Mouse (Mus musculus) forebrain, embryonic 15.5 days (tissue): ENCODE data around the gene Hormad1. TPM values are rescaled to one million over a fixed set of nuclear protein-coding genes. Genes with fewer than 3 reads are reported as not detected.

Source experiments
- ATAC-seq: fragments of 200-750 bp; cut with Nextera tagmentation; replicated peaks from 2 replicates; pipeline ENCODE4 v1.8.0; 2017; ENCODE audit warnings: mild to moderate bottlenecking, moderate TSS enrichment, moderate library complexity
- H3K27ac ChIP-seq: fragments of 300-500 bp; sonication (generic); replicated peaks from 2 replicates; pipeline ENCODE4 v1.5.1; 2015; ENCODE audit warnings: mild to moderate bottlenecking, inconsistent platforms
- H3K27me3 ChIP-seq: fragments of 300-500 bp; sonication (generic); 2 replicates; pipeline ENCODE4 v1.6.1; 2015; ENCODE audit warnings: inconsistent platforms
- H3K36me3 ChIP-seq: fragments of 300-500 bp; sonication (generic); 2 replicates; pipeline ENCODE4 v1.6.1; 2015; ENCODE audit warnings: mild to moderate bottlenecking, inconsistent platforms
- H3K4me1 ChIP-seq: fragments of 300-500 bp; sonication (generic); 2 replicates; pipeline ENCODE4 v1.6.1; 2015; ENCODE audit warnings: inconsistent platforms
- H3K4me2 ChIP-seq: fragments of 300-500 bp; sonication (generic); replicated peaks from 2 replicates; pipeline ENCODE4 v1.6.1; 2015; ENCODE audit warnings: mild to moderate bottlenecking, inconsistent platforms
- H3K4me3 ChIP-seq: fragments of 300-500 bp; sonication (generic); 2 replicates; pipeline ENCODE4 v1.5.1; 2015; ENCODE audit warnings: mild to moderate bottlenecking, inconsistent platforms
- H3K9ac ChIP-seq: fragments of 300-500 bp; sonication (generic); replicated peaks from 2 replicates; pipeline ENCODE4 v1.6.1; 2015; ENCODE audit warnings: mild to moderate bottlenecking, inconsistent platforms
- H3K9me3 ChIP-seq: fragments of 300-500 bp; sonication (generic); 2 replicates; pipeline ENCODE4 v1.6.1; 2016; ENCODE audit warnings: inconsistent platforms
- whole genome bisulfite sequencing: fragments of 180-500 bp; shearing (Covaris S2); methylation state at CpG from one replicate; pipeline ENCODE4 v1.1.7; 2015; ENCODE audit warnings: mixed read lengths; 5-methylcytosine and 5-hydroxymethylcytosine counted together
- polyA plus RNA-seq: library from polyadenylated mRNA; unstranded; fragments of >200 nt; fragmentation: Nextera tagmentation; extraction: Ambion mirVana; gene quantifications from 2 replicates; pipeline ENCODE4 v1.2.1, GENCODE M21; 2015

Hormad1 gene
- polyA plus RNA-seq, 1 experiment from 2014 or later = not detected

DNA sequence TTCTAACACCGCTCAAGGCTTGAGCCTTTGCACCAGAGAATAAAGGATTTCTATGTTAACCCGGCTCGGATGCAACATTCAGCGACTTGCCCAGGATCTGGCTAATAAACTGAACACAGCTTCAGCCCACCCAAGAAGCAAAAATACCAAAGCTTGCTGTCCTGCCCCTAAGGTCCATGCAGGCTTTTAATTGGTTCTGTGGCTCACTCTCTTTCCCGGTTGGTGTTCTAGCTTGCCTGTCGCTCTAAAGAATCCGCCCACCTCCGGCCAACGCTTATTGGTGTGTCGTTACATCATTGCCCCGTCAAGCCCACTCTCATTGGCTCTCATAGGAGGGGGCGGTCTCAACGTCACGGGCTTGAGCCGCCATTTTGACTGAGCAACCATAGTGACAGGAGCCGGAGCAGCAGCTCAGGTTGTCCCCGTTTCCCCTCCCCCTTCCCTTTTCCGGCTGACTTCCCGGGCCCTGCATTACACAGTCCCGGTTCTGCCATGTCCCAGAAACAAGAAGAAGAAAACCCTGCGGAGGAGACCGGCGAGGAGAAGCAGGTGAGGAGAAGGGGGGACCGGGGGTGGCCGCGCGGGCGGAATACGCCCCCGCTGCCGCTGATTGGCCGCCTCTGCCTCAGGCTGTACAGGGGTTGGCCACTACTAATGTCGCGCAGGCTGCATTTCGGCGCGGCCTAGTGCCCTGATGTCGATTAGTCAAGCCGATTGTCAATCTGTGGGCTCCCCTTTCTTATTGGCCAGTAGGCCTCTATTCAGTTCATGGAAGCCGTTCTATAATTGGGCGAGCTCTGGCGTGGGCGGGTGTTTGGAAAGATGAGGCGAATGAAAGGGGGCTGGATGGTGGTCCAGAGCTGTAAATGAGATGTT lies 65.4 kb downstream of the Hormad1 start, which contains the start of gene Ensa:
TSS of gene Ensa (plus strand) at position 366 of the 876 bp plus-strand sequence.
- Histone ChIP-seq H3K9me3 (no peaks in the 10 kb centered on the region), H3K4me1 (peaks cover 25% of the 10 kb centered on the region), H3K4me3 (peak within 1 kb of the TSS; percentile 68), H3K27me3 (no peaks in the 10 kb centered on the region), H3K27ac (peak within 1 kb of the TSS; percentile 94), H3K4me2 (peak within 1 kb of the TSS; percentile 72), H3K9ac (peak within 1 kb of the TSS; percentile 66), H3K36me3 (peaks cover 29% of the 10 kb centered on the region)
- peak; percentile 99 for ATAC-seq
- WGBS = under 1% methylated on average over 44 of the region's 44 CpGs

DNA sequence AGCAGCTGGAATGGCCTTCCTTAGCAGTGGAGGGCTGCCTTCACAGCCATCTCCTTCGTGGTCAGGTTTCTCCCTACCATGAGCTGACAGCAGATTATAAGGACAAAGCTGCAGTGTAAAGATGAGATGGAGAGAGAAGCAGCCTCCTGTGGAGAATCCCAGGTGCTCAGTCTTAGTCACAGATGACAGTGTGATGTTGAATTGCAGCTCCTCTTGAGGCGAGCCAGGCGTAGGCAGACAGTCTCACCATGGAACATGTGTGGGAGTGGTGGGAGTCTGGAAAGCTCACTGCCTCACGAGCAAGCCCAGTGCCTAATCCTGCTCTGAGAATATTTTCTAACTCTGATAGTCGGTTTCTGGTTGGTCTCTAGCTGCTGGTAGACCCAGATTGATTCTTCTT lies 68.3 kb downstream of the Hormad1 start:
- Histone ChIP-seq H3K27ac (no peak overlapping the region), H3K36me3 (peaks cover 50% of the 10 kb centered on the region), H3K9me3 (no peaks in the 10 kb centered on the region), H3K4me3 (no peak overlapping the region), H3K4me2 (no peak overlapping the region), H3K4me1 (peaks cover 28% of the 10 kb centered on the region), H3K9ac (no peak overlapping the region), H3K27me3 (no peaks in the 10 kb centered on the region)
- ATAC-seq = no peak
- 92% methylated on average over 5 of the region's 5 CpGs for WGBS

DNA sequence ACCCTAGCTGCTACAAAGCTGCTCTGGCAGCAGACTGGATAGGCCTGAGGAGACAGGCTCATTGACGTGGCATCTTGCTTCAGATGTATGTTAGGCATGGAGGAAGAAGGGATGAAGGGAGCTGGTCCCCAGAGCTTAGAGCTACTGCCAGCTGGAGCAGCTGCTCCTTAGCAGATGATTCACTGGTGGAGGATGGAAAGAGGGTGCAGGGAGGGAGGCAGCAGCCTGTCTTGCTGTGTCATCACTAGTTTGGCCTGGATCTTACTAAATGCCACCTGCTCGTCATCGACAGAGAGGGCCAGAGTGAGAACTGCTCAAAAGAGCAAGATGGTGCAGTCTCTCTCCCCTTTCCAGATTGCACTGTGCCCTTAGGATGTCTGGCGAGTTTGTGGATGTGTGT lies 70.3 kb downstream of the Hormad1 start:
- Histone ChIP-seq H3K27ac (peak overlapping the region; percentile 36; the same call in 1 of the 2 replicates), H3K4me1 (peaks cover 25% of the 10 kb centered on the region), H3K4me3 (no peak overlapping the region), H3K9ac (no peak overlapping the region), H3K4me2 (no peak overlapping the region), H3K27me3 (no peaks in the 10 kb centered on the region), H3K36me3 (peaks cover 69% of the 10 kb centered on the region), H3K9me3 (no peaks in the 10 kb centered on the region)
- ATAC-seq = no peak
- 72% methylated on average over 4 of the region's 4 CpGs for WGBS

DNA sequence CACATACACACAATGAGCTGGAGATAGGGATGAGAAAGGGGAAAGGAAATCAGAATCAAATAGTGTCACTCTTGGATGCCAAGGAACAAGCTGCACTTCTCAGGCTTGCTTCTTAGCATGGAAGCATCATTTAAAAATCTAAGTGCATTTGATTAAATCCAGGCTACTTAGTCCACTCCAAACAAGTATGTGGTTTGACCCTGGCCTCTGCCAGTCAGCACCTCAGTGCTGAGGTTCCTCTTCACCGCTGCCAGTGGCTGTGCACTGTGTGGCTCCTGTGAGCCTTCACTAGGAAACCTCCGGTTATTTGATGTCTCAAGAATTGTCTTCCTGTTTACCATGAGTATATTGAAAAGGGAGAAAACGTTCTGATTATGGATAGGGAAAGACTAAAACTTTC lies 71.4 kb downstream of the Hormad1 start:
- Histone ChIP-seq H3K27ac (no peak overlapping the region), H3K9me3 (no peaks in the 10 kb centered on the region), H3K4me1 (peaks cover 21% of the 10 kb centered on the region), H3K4me2 (no peak overlapping the region), H3K27me3 (no peaks in the 10 kb centered on the region), H3K9ac (no peak overlapping the region), H3K4me3 (no peak overlapping the region), H3K36me3 (peaks cover 78% of the 10 kb centered on the region)
- ATAC-seq = no peak
- 91% methylated on average over 3 of the region's 3 CpGs for WGBS

DNA sequence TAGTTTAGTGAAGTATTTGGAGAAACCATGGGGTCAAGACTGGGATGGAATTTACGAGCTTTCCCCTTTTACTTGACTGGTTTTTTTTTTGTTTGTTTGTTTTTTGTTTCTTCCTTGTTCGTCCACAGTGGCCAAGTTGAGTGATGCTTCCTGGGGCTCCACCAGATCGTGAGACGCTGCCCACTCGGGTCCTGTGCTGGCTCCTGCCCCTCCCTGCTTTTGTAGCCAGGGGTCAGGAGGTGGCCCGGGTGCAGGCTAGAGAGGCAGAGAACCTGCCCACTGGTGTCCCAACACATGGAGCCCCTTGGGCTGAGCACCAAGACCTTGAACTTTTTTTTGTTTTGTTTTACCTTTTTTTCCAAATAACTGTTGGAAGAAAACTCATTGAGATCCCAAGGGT lies 71.8 kb downstream of the Hormad1 start:
- Histone ChIP-seq H3K9ac (no peak overlapping the region), H3K4me1 (peaks cover 17% of the 10 kb centered on the region), H3K4me2 (no peak overlapping the region), H3K9me3 (no peaks in the 10 kb centered on the region), H3K27me3 (no peaks in the 10 kb centered on the region), H3K27ac (no peak overlapping the region), H3K36me3 (peaks cover 81% of the 10 kb centered on the region), H3K4me3 (no peak overlapping the region)
- WGBS = 82% methylated on average over 6 of the region's 6 CpGs
- ATAC-seq = no peak

DNA sequence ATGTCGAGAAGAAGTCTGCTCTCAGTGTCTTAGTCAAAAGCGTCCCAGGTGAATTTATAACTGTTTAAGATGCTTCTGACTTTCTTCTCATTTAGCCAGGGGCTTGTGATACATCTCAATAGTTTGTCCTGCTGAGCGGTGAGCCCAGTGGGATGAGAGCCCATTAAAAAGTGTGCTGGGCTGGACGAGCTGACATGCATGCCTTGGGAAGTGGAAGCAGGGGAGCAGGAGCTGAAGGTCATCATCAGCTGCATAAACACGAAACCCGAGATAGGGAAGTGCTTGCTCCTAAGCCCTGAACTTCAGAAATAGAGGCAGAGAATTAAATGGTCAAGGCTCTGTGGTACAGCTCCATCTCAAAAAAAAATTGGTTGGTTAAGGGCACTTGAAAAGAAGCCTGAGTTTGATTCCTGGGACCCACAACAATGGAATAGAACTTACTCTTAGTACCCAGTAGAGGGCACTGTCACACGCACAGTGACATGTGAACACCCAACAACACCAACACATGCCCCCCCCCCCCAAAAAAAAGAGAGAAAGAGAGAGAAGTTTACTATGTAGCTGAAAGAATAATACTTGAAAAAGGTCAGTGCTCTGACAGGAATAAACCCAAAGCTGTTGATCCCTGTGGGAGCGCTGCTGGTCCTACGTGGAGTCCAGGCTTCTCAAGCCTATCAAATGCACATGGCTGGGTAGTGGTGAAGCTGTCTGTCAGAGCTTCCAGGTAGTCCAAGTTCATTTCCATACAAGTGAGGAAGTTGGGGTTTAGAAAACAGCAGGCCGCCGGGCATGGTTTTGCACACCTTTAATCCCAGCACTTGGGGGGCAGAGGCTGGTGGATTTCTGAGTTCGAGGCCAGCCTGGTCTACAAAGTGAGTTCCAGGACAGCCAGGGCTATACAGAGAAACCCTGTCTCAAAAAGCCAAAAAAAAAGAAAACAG lies 73.4 kb downstream of the Hormad1 start:
- 82% methylated on average over 12 of the region's 12 CpGs for WGBS
- Histone ChIP-seq H3K36me3 (peaks cover 80% of the 10 kb centered on the region), H3K9me3 (no peaks in the 10 kb centered on the region)

DNA sequence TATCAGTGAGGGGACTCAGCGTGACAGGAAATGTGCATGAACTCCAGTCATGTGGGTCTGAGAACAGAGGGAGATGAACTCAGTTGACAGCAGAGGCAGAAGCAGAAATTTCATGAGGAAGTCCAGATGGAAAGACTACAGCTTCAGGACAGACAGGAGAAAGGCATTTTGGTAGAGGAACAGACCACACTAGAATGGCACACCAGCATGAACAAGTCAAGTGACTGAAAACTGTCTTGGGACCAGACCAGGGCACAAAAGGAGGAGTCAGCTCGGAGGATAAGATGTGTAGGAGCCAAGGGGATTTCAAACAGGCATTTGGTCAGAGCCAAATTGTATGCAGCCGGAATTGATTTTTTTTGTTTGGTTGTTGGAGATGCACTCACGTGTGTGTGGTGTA lies 76.2 kb downstream of the Hormad1 start:
- Histone ChIP-seq H3K4me2 (no peak overlapping the region), H3K4me1 (no peaks in the 10 kb centered on the region), H3K27me3 (no peaks in the 10 kb centered on the region), H3K9ac (no peak overlapping the region), H3K27ac (no peak overlapping the region), H3K36me3 (peaks cover 69% of the 10 kb centered on the region), H3K4me3 (no peak overlapping the region), H3K9me3 (no peaks in the 10 kb centered on the region)
- ATAC-seq = no peak
- WGBS = 83% methylated on average over 4 of the region's 4 CpGs

More for the DNA sequence above, 73.4 kb downstream of the Hormad1 start:
- ATAC-seq = no peak
- Histone ChIP-seq H3K9ac (no peak overlapping the region), H3K27me3 (no peaks in the 10 kb centered on the region), H3K4me1 (peaks cover 3% of the 10 kb centered on the region; the same call in 1 of the 2 replicates), H3K4me2 (no peak overlapping the region), H3K27ac (no peak overlapping the region), H3K4me3 (no peak overlapping the region)

DNA sequence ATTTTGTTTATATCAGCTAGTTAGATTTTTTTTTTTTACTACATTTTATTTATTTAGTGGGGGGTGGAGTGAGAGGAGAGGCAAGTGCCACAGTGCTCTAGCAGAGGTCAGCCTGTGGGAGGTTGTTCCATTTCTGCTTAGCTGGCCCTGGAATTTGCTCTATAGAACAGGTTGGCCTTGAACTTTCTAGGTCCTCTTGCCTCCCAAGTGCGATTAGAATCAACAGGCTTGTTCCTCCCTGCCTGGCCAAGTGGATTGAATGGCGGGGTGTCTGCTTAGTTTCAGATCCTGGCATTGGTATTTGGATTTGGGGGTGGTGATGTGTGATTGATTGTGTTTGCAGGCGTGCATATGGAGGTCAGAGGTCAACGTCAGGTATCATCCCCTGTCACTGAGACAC lies 76.6 kb downstream of the Hormad1 start:
- Histone ChIP-seq H3K4me2 (no peak overlapping the region), H3K36me3 (peaks cover 65% of the 10 kb centered on the region), H3K27ac (no peak overlapping the region), H3K4me1 (no peaks in the 10 kb centered on the region), H3K27me3 (no peaks in the 10 kb centered on the region), H3K4me3 (no peak overlapping the region), H3K9me3 (no peaks in the 10 kb centered on the region), H3K9ac (no peak overlapping the region)
- no peak for ATAC-seq
- WGBS = 90% methylated on average over 4 of the region's 4 CpGs

Other genes starting within 250 kb of the Hormad1 start
- 96.7 and 101 TPM in 2 replicates for gene Cers2, start 244.9 kb upstream of the Hormad1 start, polyA plus RNA-seq
- 45.2 and 48.8 TPM in 2 replicates for gene Setdb1, start 202.5 kb upstream of the Hormad1 start, polyA plus RNA-seq
- not detected in 2 replicates for gene 4930558C23Rik, start 156.8 kb upstream of the Hormad1 start, polyA plus RNA-seq
- gene Arnt, start 125.3 kb upstream of the Hormad1 start, polyA plus RNA-seq = 25.7 and 25.9 TPM in 2 replicates
- 3.7 and 4.3 TPM in 2 replicates for gene Ctsk, start 60.4 kb upstream of the Hormad1 start, polyA plus RNA-seq
- gene Ctss, start 32.9 kb upstream of the Hormad1 start, polyA plus RNA-seq = 11.9 and 13.9 TPM in 2 replicates
- gene Golph3l, start 29.3 kb downstream of the Hormad1 start, polyA plus RNA-seq = 32.9 and 33.4 TPM in 2 replicates
- 112 and 121 TPM in 2 replicates for gene Ensa, start 65.3 kb downstream of the Hormad1 start, polyA plus RNA-seq
- 48.1 and 52.4 TPM in 2 replicates for gene Mcl1, start 99.1 kb downstream of the Hormad1 start, polyA plus RNA-seq
- gene Adamtsl4, start 128.2 kb downstream of the Hormad1 start, polyA plus RNA-seq = 0.45 and 0.56 TPM in 2 replicates
- 8.7 and 9.3 TPM in 2 replicates for gene Ecm1, start 179.9 kb downstream of the Hormad1 start, polyA plus RNA-seq
- gene Tars2, start 200.5 kb downstream of the Hormad1 start, polyA plus RNA-seq = 48.3 and 50.5 TPM in 2 replicates